Mouse (Mus musculus): Measurements from ENCODE around the gene Trf. TPM values are rescaled to one million over a fixed set of nuclear protein-coding genes. Genes with fewer than 3 reads are reported as not detected.

The Trf gene
- polyA plus RNA-seq, 1 experiment, result 2.0 TPM

GRCm38 (mm10) chr9:103243640-103244039, 13.4 kb upstream of the Trf start:
- Histone ChIP-seq H3K4me3 (replicated peaks) (no peak overlapping the region), H3K9me3 (ENCODE audit: control insufficient read depth, low read length) (no peaks in the 10 kb centered on the region), H3K4me1 (ENCODE audit: control insufficient read depth) (peaks cover 19% of the 10 kb centered on the region), H3K36me3 (ENCODE audit: control insufficient read depth) (peaks cover 6% of the 10 kb centered on the region), H3K27me3 (ENCODE audit: control insufficient read depth) (no peaks in the 10 kb centered on the region)
- no peak for TF ChIP-seq TAL1 (IDR thresholded peaks at IDR 0.05; ENCODE audit: low read length)
- TF ChIP-seq GATA1 (IDR thresholded peaks at IDR 0.05; ENCODE audit: low read length), result no peak

- H3K27me3 ChIP-seq (ENCODE audit: control insufficient read depth), result no peaks in the 10 kb centered on the region
- no peaks in the 10 kb centered on the region for H3K9me3 ChIP-seq (ENCODE audit: control insufficient read depth, low read length)
- H3K36me3 ChIP-seq (ENCODE audit: control insufficient read depth), result no peaks in the 10 kb centered on the region
- H3K4me3 ChIP-seq (replicated peaks), result no peak overlapping the region
- TF ChIP-seq GATA1 (IDR thresholded peaks at IDR 0.05; ENCODE audit: low read length) (no peak), TAL1 (IDR thresholded peaks at IDR 0.05; ENCODE audit: low read length) (no peak)
- H3K4me1 ChIP-seq (ENCODE audit: control insufficient read depth), result peaks cover 4% of the 10 kb centered on the region
These were observed 11.0 kb upstream of the Trf start for GRCm38 (mm10) chr9:103241206-103241605.

GRCm38 (mm10) chr9:103239471-103239870, 9.2 kb upstream of the Trf start:
- TF ChIP-seq TAL1 (IDR thresholded peaks at IDR 0.05; ENCODE audit: low read length) (no peak), GATA1 (IDR thresholded peaks at IDR 0.05; ENCODE audit: low read length) (no peak)
- Histone ChIP-seq H3K36me3 (ENCODE audit: control insufficient read depth) (no peaks in the 10 kb centered on the region), H3K4me1 (ENCODE audit: control insufficient read depth) (no peaks in the 10 kb centered on the region), H3K9me3 (ENCODE audit: control insufficient read depth, low read length) (no peaks in the 10 kb centered on the region), H3K27me3 (ENCODE audit: control insufficient read depth) (no peaks in the 10 kb centered on the region), H3K4me3 (replicated peaks) (no peak overlapping the region)

GRCm38 (mm10) chr9:103234565-103235165, 4.4 kb upstream of the Trf start:
- no peaks in the 10 kb centered on the region; the same call in 1 of the 2 replicates for H3K4me1 ChIP-seq (ENCODE audit: control insufficient read depth)
- TF ChIP-seq GATA1 (IDR thresholded peaks at IDR 0.05; ENCODE audit: low read length), result no peak
- TF ChIP-seq TAL1 (IDR thresholded peaks at IDR 0.05; ENCODE audit: low read length), result no peak
- peaks cover 10% of the 10 kb centered on the region for H3K27me3 ChIP-seq (ENCODE audit: control insufficient read depth)
- no peaks in the 10 kb centered on the region for H3K9me3 ChIP-seq (ENCODE audit: control insufficient read depth, low read length)
- no peak overlapping the region for H3K4me3 ChIP-seq (replicated peaks)
- H3K36me3 ChIP-seq (ENCODE audit: control insufficient read depth), result no peaks in the 10 kb centered on the region

- Histone ChIP-seq H3K27me3 (ENCODE audit: control insufficient read depth) (peaks cover 10% of the 10 kb centered on the region), H3K9me3 (ENCODE audit: control insufficient read depth, low read length) (no peaks in the 10 kb centered on the region)
- no peak for TF ChIP-seq TAL1 (IDR thresholded peaks at IDR 0.05; ENCODE audit: low read length)
- no peak for TF ChIP-seq GATA1 (IDR thresholded peaks at IDR 0.05; ENCODE audit: low read length)
These were observed 3.8 kb upstream of the Trf start for GRCm38 (mm10) chr9:103234059-103234458.

GRCm38 (mm10) chr9:103233006-103233395, 2.8 kb upstream of the Trf start:
- TF ChIP-seq GATA1 (IDR thresholded peaks at IDR 0.05; ENCODE audit: low read length) (no peak), TAL1 (IDR thresholded peaks at IDR 0.05; ENCODE audit: low read length) (no peak)
- Histone ChIP-seq H3K4me1 (ENCODE audit: control insufficient read depth) (no peaks in the 10 kb centered on the region; the same call in 1 of the 2 replicates), H3K4me3 (replicated peaks) (no peak overlapping the region), H3K27me3 (ENCODE audit: control insufficient read depth) (peaks cover 11% of the 10 kb centered on the region), H3K9me3 (ENCODE audit: control insufficient read depth, low read length) (no peaks in the 10 kb centered on the region), H3K36me3 (ENCODE audit: control insufficient read depth) (peaks cover 2% of the 10 kb centered on the region; the same call in 1 of the 2 replicates)

More at GRCm38 (mm10) chr9:103234059-103234458, 3.8 kb upstream of the Trf start:
- H3K36me3 ChIP-seq (ENCODE audit: control insufficient read depth), result no peaks in the 10 kb centered on the region; the same call in 1 of the 2 replicates
- no peak overlapping the region for H3K4me3 ChIP-seq (replicated peaks)
- H3K4me1 ChIP-seq (ENCODE audit: control insufficient read depth), result no peaks in the 10 kb centered on the region; the same call in 1 of the 2 replicates

- Histone ChIP-seq H3K36me3 (ENCODE audit: control insufficient read depth) (peaks cover 4% of the 10 kb centered on the region; the same call in 1 of the 2 replicates), H3K9me3 (ENCODE audit: control insufficient read depth, low read length) (no peaks in the 10 kb centered on the region), H3K4me3 (replicated peaks) (no peak overlapping the region), H3K27me3 (ENCODE audit: control insufficient read depth) (peaks cover 13% of the 10 kb centered on the region), H3K4me1 (ENCODE audit: control insufficient read depth) (no peaks in the 10 kb centered on the region; the same call in 1 of the 2 replicates)
- TF ChIP-seq GATA1 (IDR thresholded peaks at IDR 0.05; ENCODE audit: low read length), result no peak
- no peak for TF ChIP-seq TAL1 (IDR thresholded peaks at IDR 0.05; ENCODE audit: low read length)
These were observed 2.2 kb upstream of the Trf start for GRCm38 (mm10) chr9:103232232-103233005.

- H3K9me3 ChIP-seq (ENCODE audit: control insufficient read depth, low read length), result no peaks in the 10 kb centered on the region
- H3K4me3 ChIP-seq (replicated peaks), result peak overlapping the region; percentile 54
- H3K27me3 ChIP-seq (ENCODE audit: control insufficient read depth), result peaks cover 13% of the 10 kb centered on the region
- no peak for TF ChIP-seq TAL1 (IDR thresholded peaks at IDR 0.05; ENCODE audit: low read length)
- no peak for TF ChIP-seq GATA1 (IDR thresholded peaks at IDR 0.05; ENCODE audit: low read length)
- H3K4me1 ChIP-seq (ENCODE audit: control insufficient read depth), result no peaks in the 10 kb centered on the region; the same call in 1 of the 2 replicates
- H3K36me3 ChIP-seq (ENCODE audit: control insufficient read depth), result peaks cover 10% of the 10 kb centered on the region; the same call in 1 of the 2 replicates
These were observed 992 bp downstream of the Trf start for GRCm38 (mm10) chr9:103229037-103229867.
